Comparison of ENCODE assay signal across 8 mouse cellular contexts in genomic region chr5:29378298-29379036, GRCm38 (mm10). TPM values are rescaled to one million over a fixed set of nuclear protein-coding genes. Genes with fewer than 3 reads are reported as not detected.
DNase-seq lines count a peak whose midpoint lies in the region; ATAC-seq lines count a peak whose summit lies in the region.

Lmbr1 (minus strand) TSS chr5:29378390.

- H3K4me2 ChIP-seq in hindbrain, embryonic 15.5 days, result peak within 1 kb of the TSS; percentile 88

- H3K36me3 ChIP-seq in hindbrain, embryonic 15.5 days, result no peaks in the 10 kb centered on the region

- WGBS in hindbrain, embryonic 15.5 days, result 2% methylated on average over 40 of the region's 40 CpGs

- H3K27ac ChIP-seq in hindbrain, embryonic 15.5 days (replicated peaks), result peak within 1 kb of the TSS; percentile 88

- peak within 1 kb of the TSS; percentile 96 for H3K4me3 ChIP-seq in hindbrain, embryonic 15.5 days

- peak; percentile 97 for ATAC-seq in hindbrain, embryonic 15.5 days (ENCODE audit: low FRiP score, low read depth)

- DNase-seq in ZHBTc4 (ENCODE audit: low read depth, low spot score), result peak; percentile 98
- DNase-seq in cerebellum, postnatal 4 days (ENCODE audit: low spot score in 2 of 2), result peak; percentile 93 to 96
- peak; percentile 91 to 95 for DNase-seq in frontal cortex, postnatal 36 days (ENCODE audit: low spot score in 2 of 2)
- peak; percentile 91 to 92 for DNase-seq in layer of hippocampus, postnatal 36 days
- DNase-seq in lung, postnatal 25 days (ENCODE audit: low spot score), result peak; percentile 91
- peak; percentile 83 for DNase-seq in retina, adult 2 months (ENCODE audit: low read depth, low spot score)
- peak; percentile 88 for DNase-seq in thymus, postnatal 25 days

- H3K9ac ChIP-seq in hindbrain, embryonic 15.5 days, result peak within 1 kb of the TSS; percentile 94

- no peaks in the 10 kb centered on the region for H3K27me3 ChIP-seq in hindbrain, embryonic 15.5 days

- H3K9me3 ChIP-seq in hindbrain, embryonic 15.5 days, result no peaks in the 10 kb centered on the region

- peaks cover 15% of the 10 kb centered on the region for H3K4me1 ChIP-seq in hindbrain, embryonic 15.5 days (replicated peaks)

RNA-seq across cellular contexts. Expression of gene Lmbr1, which starts in this region (rescaled TPM):
- 36.7 and 36.8 TPM in 2 replicates for polyA plus RNA-seq in hindbrain, embryonic 15.5 days (2015; fragmentation: Nextera tagmentation; extraction: Ambion mirVana)
- 10 to 100 TPM; 27.1 to 31.8 TPM for total RNA-seq in layer of hippocampus, postnatal 36 days (2021)

Comparison
In these comparisons a context has a peak if more than half of its experiments do, and no peak if none do; other contexts are left out.
1. Peak in every context shown above with its lines: DNase-seq, ATAC-seq, H3K4me3 ChIP-seq and H3K27ac ChIP-seq.